Mouse (Mus musculus) kidney, adult 2 months (tissue): ENCODE data around the gene Ncor2. TPM values are rescaled to one million over a fixed set of nuclear protein-coding genes. Genes with fewer than 3 reads are reported as not detected.
"Not testable (repeated sequence)": the region's sequence is repeated elsewhere in the genome, so short reads cannot be mapped to it uniquely, and the experiment has no call there.

Experiments
- DNase-seq: peaks from one replicate; pipeline ENCODE4 v3.0.0; 2021
- H3K27ac ChIP-seq: fragments of 200-500 bp; 2 replicates; pipeline ENCODE4 v1.5.1; 2012; ENCODE audit warnings: low read depth, low read length, control low read depth, inconsistent platforms; ENCODE audit not compliant: insufficient read depth
- H3K27me3 ChIP-seq: fragments of 200-500 bp; replicated peaks from 2 replicates; pipeline ENCODE4 v1.6.1; 2012; ENCODE audit warnings: mild to moderate bottlenecking, moderate library complexity, low read length, inconsistent platforms; ENCODE audit not compliant: control insufficient read depth, insufficient read depth
- H3K36me3 ChIP-seq: fragments of 200-500 bp; 2 replicates; pipeline ENCODE4 v1.6.1; 2012; ENCODE audit warnings: mild to moderate bottlenecking, moderate library complexity, low read length, inconsistent platforms; ENCODE audit not compliant: control insufficient read depth, insufficient read depth
- H3K4me1 ChIP-seq: fragments of 200-500 bp; 2 replicates; pipeline ENCODE4 v1.6.1; 2011; ENCODE audit warnings: low read length; ENCODE audit not compliant: control insufficient read depth, insufficient read depth
- H3K4me3 ChIP-seq: fragments of 200-500 bp; 2 replicates; pipeline ENCODE4 v1.5.1; 2011; ENCODE audit warnings: mild to moderate bottlenecking, low read depth, low read length, control low read depth; ENCODE audit not compliant: insufficient read depth
- CTCF ChIP-seq: fragments of 200-500 bp; conservative IDR thresholded peaks from 2 replicates; pipeline ENCODE4 v1.5.1; 2011; ENCODE audit warnings: low read depth, mild to moderate bottlenecking, control low read depth, low read length, moderate library complexity, mixed read lengths; ENCODE audit not compliant: insufficient read depth, insufficient read length
- POLR2A ChIP-seq: fragments of 200-500 bp; IDR thresholded peaks from one replicate; pipeline ENCODE4 v1.6.1; 2011; ENCODE audit warnings: low read depth, low read length, control low read depth
- WGBS: fragments of 180-500 bp; shearing (Covaris S2); methylation state at CpG from one replicate; pipeline ENCODE4 v1.1.7; 2018; 5-methylcytosine and 5-hydroxymethylcytosine counted together
- polyA plus RNA-seq: library from polyadenylated mRNA; depleted of rRNA; stranded (reverse); fragments of >200 nt; gene quantifications from 2 replicates; pipeline ENCODE4 v1.2.3, GENCODE M21; 2012

The Ncor2 gene
- polyA plus RNA-seq, 1 experiment, result 38.8 TPM

DNA sequence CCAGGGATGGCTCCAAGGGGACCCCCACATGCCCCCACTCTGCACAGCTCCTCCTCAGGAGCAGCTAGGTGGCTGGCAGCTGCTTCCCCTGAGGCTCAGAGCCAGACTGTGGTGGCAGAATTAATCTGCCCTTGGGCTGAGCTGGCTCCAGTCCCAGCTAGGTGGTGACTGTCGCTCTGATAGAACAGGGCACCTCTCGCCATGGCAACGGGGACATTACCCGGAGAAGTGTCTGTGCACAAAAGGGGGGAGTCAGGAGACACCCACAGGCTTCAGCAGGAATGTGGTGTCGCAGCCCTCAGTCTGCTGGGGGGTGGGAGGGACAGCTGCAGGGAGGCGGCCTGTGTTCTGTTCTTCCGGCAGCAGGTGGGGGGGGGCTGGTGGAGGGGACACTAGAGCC is 24.1 kb upstream of the Ncor2 start:
- TF ChIP-seq POLR2A (no peak), CTCF (no peak)
- 35% methylated on average over 7 of the region's 7 CpGs for WGBS
- Histone ChIP-seq H3K4me1 (no peaks in the 10 kb centered on the region), H3K4me3 (no peak overlapping the region), H3K27ac (no peak overlapping the region), H3K36me3 (no peaks in the 10 kb centered on the region), H3K27me3 (no peaks in the 10 kb centered on the region)
- DNase-seq, result peak; percentile 33

GRCm38 (mm10) chr5:125202100-125202499 is 23.1 kb upstream of the Ncor2 start:
- no peak for DNase-seq
- Histone ChIP-seq H3K27me3 (no peaks in the 10 kb centered on the region), H3K36me3 (no peaks in the 10 kb centered on the region), H3K27ac (no peak overlapping the region), H3K4me3 (no peak overlapping the region), H3K4me1 (no peaks in the 10 kb centered on the region)
- TF ChIP-seq POLR2A, result no peak
- TF ChIP-seq CTCF, result no peak
- WGBS, result 82% methylated on average over 5 of the region's 5 CpGs

GRCm38 (mm10) chr5:125199086-125199485 is 20.1 kb upstream of the Ncor2 start:
- Histone ChIP-seq H3K4me3 (no peak overlapping the region), H3K27ac (no peak overlapping the region), H3K27me3 (no peaks in the 10 kb centered on the region), H3K4me1 (no peaks in the 10 kb centered on the region), H3K36me3 (no peaks in the 10 kb centered on the region)
- no peak for DNase-seq
- TF ChIP-seq POLR2A, result no peak
- no peak for TF ChIP-seq CTCF
- 94% methylated on average over 6 of the region's 6 CpGs for WGBS

DNA sequence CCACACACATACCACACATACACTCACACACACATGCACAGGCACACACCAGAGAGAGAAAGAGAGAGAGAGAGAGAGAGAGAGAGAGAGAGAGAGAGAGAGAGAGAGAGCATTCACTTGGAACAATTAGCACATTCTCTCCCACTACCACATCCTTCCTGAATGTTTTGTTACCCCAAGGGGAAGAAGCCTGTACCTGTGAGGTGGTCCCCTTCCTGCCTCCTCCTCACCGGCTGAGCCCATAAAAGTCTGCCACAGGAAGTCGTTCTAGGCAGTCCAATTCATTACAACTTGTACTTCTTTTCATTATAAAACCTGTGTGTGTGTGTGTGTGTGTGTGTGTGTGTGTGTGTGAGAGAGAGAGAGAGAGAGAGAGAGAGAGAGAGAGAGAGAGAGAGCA is 18.3 kb upstream of the Ncor2 start:
- 47% methylated on average over 2 of the region's 2 CpGs for WGBS

DNA sequence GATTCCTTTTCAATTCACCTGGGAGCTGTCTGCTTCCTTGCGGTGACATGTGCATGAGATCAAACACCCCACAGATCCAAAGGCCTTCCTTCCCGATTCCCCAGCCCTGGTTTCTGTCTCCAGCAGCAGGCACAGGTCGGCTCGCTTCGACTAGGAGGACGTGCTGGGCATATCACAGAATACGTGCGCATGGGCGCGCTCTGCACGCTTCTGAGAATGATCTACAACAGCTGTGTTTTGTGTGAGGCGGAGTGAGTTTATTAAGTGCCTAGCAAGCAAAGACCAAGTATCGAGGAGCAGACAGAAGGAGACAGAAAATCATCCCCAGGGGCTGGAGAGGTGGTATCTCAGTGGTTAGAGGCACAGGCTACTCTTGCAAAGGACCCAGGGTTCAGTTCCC is 17.0 kb upstream of the Ncor2 start:
- WGBS, result 84% methylated on average over 13 of the region's 13 CpGs
- TF ChIP-seq POLR2A (no peak), CTCF (no peak)
- H3K27me3 ChIP-seq, result no peaks in the 10 kb centered on the region
- no peak for DNase-seq
- H3K36me3 ChIP-seq, result no peaks in the 10 kb centered on the region
- no peak overlapping the region for H3K4me3 ChIP-seq
- no peak overlapping the region for H3K27ac ChIP-seq
- no peaks in the 10 kb centered on the region for H3K4me1 ChIP-seq

More for the DNA sequence above, 18.3 kb upstream of the Ncor2 start:
- H3K27ac ChIP-seq, H3K4me1 ChIP-seq, H3K4me3 ChIP-seq, H3K27me3 ChIP-seq, H3K36me3 ChIP-seq, DNase-seq: not testable (repeated sequence)

DNA sequence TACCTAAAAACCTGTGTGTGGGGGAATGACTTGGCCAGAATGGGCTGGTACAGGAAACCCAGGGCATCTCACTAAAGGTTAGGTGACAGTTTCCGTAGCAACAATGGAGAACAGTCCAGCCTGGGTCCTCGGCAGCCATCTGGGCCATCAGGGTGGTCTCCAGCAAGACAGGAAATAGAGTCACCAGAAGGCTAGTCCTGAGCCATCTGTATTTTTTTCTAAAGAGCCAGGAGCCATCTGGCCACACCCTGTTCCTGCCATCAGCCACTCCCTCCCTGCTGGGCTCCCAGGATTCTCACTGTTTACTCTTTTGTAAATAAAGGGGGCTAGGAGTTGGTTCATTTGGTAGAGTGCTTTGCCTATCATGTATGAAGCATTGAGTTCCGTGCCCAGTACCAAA is 16.1 kb upstream of the Ncor2 start:
- Histone ChIP-seq H3K4me1 (no peaks in the 10 kb centered on the region), H3K36me3 (no peaks in the 10 kb centered on the region)
- 64% methylated on average over 3 of the region's 3 CpGs for WGBS

DNA sequence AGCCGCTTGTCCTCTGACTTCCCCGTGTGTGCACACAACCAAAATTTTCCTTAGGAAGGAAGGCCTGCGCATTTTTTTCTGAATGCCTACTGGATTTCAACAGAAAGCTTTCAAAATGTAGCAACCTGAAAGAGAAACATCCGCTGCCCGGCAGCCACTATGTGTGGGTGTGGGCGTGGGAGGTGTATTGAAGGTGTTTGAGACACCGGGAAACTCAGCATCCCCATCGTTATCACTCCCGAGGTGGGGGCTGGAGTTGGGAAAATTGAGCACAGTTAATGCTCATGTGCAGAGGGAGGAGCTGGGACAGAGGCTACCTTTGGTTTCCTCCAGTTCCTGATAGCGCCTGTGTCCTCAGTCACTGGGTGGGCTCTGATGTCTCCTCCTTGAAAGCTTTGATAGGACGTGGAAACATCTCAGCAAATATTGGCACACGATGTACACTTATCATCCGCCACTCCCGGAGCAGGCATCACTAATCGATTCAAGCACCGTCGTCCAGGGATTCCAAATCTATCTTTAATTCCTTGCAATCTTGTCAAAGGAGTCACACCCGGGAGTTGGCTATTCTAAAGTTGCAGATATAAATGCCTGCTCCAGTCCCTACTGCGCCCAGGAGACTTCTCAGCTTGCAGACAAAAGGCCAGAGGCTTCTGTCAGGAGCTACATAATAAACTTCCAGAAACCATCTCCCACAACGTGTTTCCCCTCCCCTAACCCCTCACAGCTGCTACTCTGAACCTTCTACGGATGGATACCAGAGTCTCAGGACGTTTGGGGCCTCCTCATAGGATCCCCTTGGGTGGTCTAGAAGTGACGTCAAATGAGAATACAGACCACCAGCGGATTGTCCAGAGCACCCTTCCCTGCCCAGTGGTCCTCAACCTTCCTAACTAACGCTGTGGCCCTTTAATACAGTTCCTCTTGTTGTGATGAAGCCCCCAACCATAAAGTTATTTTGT is 14.7 kb upstream of the Ncor2 start:
- no peaks in the 10 kb centered on the region for H3K27me3 ChIP-seq
- WGBS, result 63% methylated on average over 25 of the region's 25 CpGs
- no peak for DNase-seq

More for the DNA sequence above, 16.1 kb upstream of the Ncor2 start:
- Histone ChIP-seq H3K27me3 (no peaks in the 10 kb centered on the region), H3K4me3 (no peak overlapping the region), H3K27ac (no peak overlapping the region)
- no peak for DNase-seq
- TF ChIP-seq CTCF (no peak), POLR2A (no peak)

More for the DNA sequence above, 14.7 kb upstream of the Ncor2 start:
- TF ChIP-seq CTCF (no peak), POLR2A (no peak)
- no peak overlapping the region for H3K27ac ChIP-seq
- no peaks in the 10 kb centered on the region for H3K4me1 ChIP-seq
- no peak overlapping the region for H3K4me3 ChIP-seq
- no peaks in the 10 kb centered on the region for H3K36me3 ChIP-seq
